Mouse (Mus musculus): Measurements from ENCODE around the gene Dnajb11.

DNA sequence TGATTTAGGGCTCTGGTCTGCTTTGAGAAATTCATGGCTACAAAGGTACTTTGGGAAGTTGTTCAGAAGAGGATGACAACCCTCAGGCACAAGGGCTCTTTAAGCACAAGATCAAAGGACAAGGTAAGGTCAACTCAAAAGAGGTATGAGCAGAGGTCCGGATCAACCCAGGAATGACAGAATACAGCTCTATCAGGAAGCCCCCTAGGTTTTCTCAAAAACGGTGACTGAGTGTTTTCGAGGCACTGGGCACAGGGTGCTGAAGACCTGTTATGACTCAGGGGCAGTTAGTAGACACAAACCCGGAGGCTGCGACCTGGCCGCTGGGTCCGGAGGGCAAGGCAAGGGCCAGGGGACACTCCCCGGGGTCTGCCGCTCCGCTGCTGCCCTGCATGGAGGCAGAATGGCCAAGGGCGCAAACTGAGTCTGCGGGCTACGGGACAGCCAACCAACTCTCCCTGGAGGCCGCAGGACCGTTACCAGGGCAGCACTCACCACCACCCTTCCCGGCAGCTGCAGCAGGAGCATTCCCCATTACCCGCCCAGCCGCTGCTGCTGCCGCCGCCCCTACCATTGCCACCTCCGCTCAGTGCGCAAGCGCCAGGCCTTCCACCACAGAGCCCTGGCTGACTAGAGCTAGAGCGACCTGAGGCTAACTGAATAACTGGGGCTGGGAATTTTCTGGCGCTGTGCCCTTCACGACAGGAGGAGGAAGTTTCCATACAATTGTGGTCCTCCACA is 13.4 kb upstream of the Dnajb11 start:
- TF ChIP-seq CTCF (IDR thresholded peaks at IDR 0.05; ENCODE audit: extremely low read depth, insufficient read depth, low read length) (no peak), POLR2A (IDR thresholded peaks at IDR 0.05; ENCODE audit: extremely low read depth, insufficient read depth, low read length) (peak; percentile 60)
